Mouse (Mus musculus) olfactory bulb, adult 2 months (tissue): ENCODE measurements around the gene Ipo9.

Experiments
- CTCF ChIP-seq: fragments of 200-500 bp; IDR thresholded peaks from 2 replicates; pipeline ENCODE4 v1.5.1; 2012; ENCODE audit warnings: low read depth, mild to moderate bottlenecking, low read length, moderate library complexity; ENCODE audit not compliant: insufficient read depth
- POLR2A ChIP-seq: fragments of 200-500 bp; IDR thresholded peaks from 2 replicates; pipeline ENCODE4 v1.6.1; 2012; ENCODE audit warnings: mild to moderate bottlenecking, low read depth, low read length, moderate library complexity; ENCODE audit not compliant: insufficient read depth

- TF ChIP-seq POLR2A (no peak), CTCF (no peak)
These were observed 3.7 kb downstream of the Ipo9 start for GRCm38 (mm10) chr1:135426645-135427044.
